Mouse (Mus musculus) limb, embryonic 14.5 days (tissue): ENCODE measurements at regions not wholly inside any gene's neighbourhood (a gene's known extent, or its start where the extent isn't known, plus 50 kb on each side); places are given as distances from the start of the nearest gene placed in this dataset.

Experiments
- ATAC-seq: fragments of 200-750 bp; cut with Nextera tagmentation; 2 replicates; pipeline ENCODE4 v1.8.0; 2017; ENCODE audit warnings: low read depth, moderate number of reproducible peaks, moderate TSS enrichment; ENCODE audit not compliant: low FRiP score
- DNase-seq: peaks from one replicate; pipeline ENCODE4 v3.0.0-alpha.2; 2015; ENCODE audit warnings: low spot score
- H3K27ac ChIP-seq: fragments of 300-500 bp; sonication (generic); replicated peaks from 2 replicates; pipeline ENCODE4 v1.5.1; 2014; ENCODE audit warnings: low read depth, mild to moderate bottlenecking, low read length, moderate library complexity, mixed read lengths
- H3K27me3 ChIP-seq: fragments of 300-500 bp; sonication (generic); 2 replicates; pipeline ENCODE4 v1.6.1; 2014; ENCODE audit warnings: low read length, mixed read lengths; ENCODE audit not compliant: control insufficient read depth, insufficient read depth
- H3K36me3 ChIP-seq: fragments of 300-500 bp; sonication (generic); 2 replicates; pipeline ENCODE4 v1.6.1; 2014; ENCODE audit warnings: mild to moderate bottlenecking, low read length, moderate library complexity, mixed read lengths; ENCODE audit not compliant: control insufficient read depth, insufficient read depth
- H3K4me1 ChIP-seq: fragments of 300-500 bp; sonication (generic); 2 replicates; pipeline ENCODE4 v1.6.1; 2014; ENCODE audit warnings: antibody characterized with exemption, low read length, mixed read lengths; ENCODE audit not compliant: control insufficient read depth, insufficient read depth
- H3K4me2 ChIP-seq: fragments of 300-500 bp; sonication (generic); replicated peaks from 2 replicates; pipeline ENCODE4 v1.6.1; 2014; ENCODE audit warnings: low read depth, mild to moderate bottlenecking, low read length, moderate library complexity; ENCODE audit not compliant: severe bottlenecking
- H3K4me3 ChIP-seq: fragments of 300-500 bp; sonication (generic); replicated peaks from 2 replicates; pipeline ENCODE4 v1.5.1; 2014; ENCODE audit warnings: low read length
- H3K9ac ChIP-seq: fragments of 300-500 bp; sonication (generic); 2 replicates; pipeline ENCODE4 v1.6.1; 2014; ENCODE audit warnings: mild to moderate bottlenecking, low read depth, low read length, moderate library complexity; ENCODE audit not compliant: severe bottlenecking
- H3K9me3 ChIP-seq: fragments of 300-500 bp; sonication (generic); 2 replicates; pipeline ENCODE4 v1.6.1; 2016; ENCODE audit warnings: low read length; ENCODE audit not compliant: control insufficient read depth
- POLR2A ChIP-seq: fragments of 200-500 bp; IDR thresholded peaks from 2 replicates; pipeline ENCODE4 v1.8.0; 2012; ENCODE audit warnings: inconsistent platforms, mild to moderate bottlenecking, moderate library complexity, borderline replicate concordance; ENCODE audit not compliant: insufficient read depth, insufficient read length; ENCODE audit errors: extremely low read depth
- WGBS: fragments of 180-500 bp; shearing (Covaris S2); extraction: QIAGEN DNeasy Blood & Tissue Kit; methylation state at CpG from one replicate; pipeline ENCODE4 v1.1.7; 2014; 5-methylcytosine and 5-hydroxymethylcytosine counted together

GRCm38 (mm10) chr2:18607088-18607487, 65.1 kb upstream of the Commd3 start:
- no peak for ATAC-seq
- H3K36me3 ChIP-seq: no peaks in the 10 kb centered on the region
- peak overlapping the region; percentile 64; the same call in 1 of the 2 replicates for H3K4me2 ChIP-seq
- peaks cover 19% of the 10 kb centered on the region for H3K4me1 ChIP-seq
- no peak for DNase-seq
- WGBS: 7% methylated on average over 6 of the region's 6 CpGs
- H3K9me3 ChIP-seq: no peaks in the 10 kb centered on the region
- peaks cover 54% of the 10 kb centered on the region for H3K27me3 ChIP-seq
- no peak overlapping the region for H3K4me3 ChIP-seq
- TF ChIP-seq POLR2A: no peak
- no peak overlapping the region for H3K27ac ChIP-seq
- H3K9ac ChIP-seq: no peak overlapping the region

DNA sequence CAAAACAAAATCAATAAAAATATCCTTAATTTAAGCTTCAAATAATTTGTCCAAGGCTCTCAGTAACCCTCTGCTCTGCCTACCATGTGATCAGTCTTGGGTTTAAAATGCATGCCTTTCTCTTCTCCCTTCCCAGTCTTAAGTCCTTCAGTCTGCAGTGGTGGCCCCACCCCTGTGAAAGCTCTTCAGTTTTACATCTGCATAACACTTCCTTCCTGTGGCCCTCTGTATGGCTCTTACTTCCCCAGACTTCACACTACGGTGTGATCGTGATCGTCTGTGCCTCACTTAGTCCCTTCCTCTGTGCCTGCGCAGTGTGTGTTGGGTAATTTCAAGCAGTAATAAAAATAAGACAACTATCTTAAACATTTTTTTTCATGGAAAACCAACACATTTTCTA, 80.0 kb upstream of the Commd3 start:
- no peaks in the 10 kb centered on the region for H3K36me3 ChIP-seq
- TF ChIP-seq POLR2A: no peak
- H3K27me3 ChIP-seq: no peaks in the 10 kb centered on the region
- 51% methylated on average over 4 of the region's 4 CpGs for whole genome bisulfite sequencing
- H3K27ac ChIP-seq: no peak overlapping the region
- no peaks in the 10 kb centered on the region for H3K4me1 ChIP-seq
- no peak overlapping the region for H3K9ac ChIP-seq
- no peak overlapping the region for H3K4me3 ChIP-seq
- no peak for DNase-seq
- no peak for ATAC-seq
- H3K4me2 ChIP-seq: no peak overlapping the region
- no peaks in the 10 kb centered on the region for H3K9me3 ChIP-seq

GRCm38 (mm10) chr2:18588232-18588631, 84.0 kb upstream of the Commd3 start:
- H3K4me3 ChIP-seq: peak overlapping the region; percentile 59
- no peaks in the 10 kb centered on the region for H3K36me3 ChIP-seq
- DNase-seq (no peak), ATAC-seq (no peak)
- H3K9ac ChIP-seq: peak overlapping the region; percentile 68
- H3K4me2 ChIP-seq: peak overlapping the region; percentile 61
- no peak overlapping the region for H3K27ac ChIP-seq
- TF ChIP-seq POLR2A: no peak
- WGBS: 3% methylated on average over 4 of the region's 4 CpGs
- H3K9me3 ChIP-seq: no peaks in the 10 kb centered on the region
- H3K4me1 ChIP-seq: no peaks in the 10 kb centered on the region
- H3K27me3 ChIP-seq: no peaks in the 10 kb centered on the region

GRCm38 (mm10) chr2:18587746-18588231, 84.4 kb upstream of the Commd3 start:
- Histone ChIP-seq H3K4me3 (peak overlapping the region; percentile 59), H3K36me3 (no peaks in the 10 kb centered on the region), H3K27ac (peak overlapping the region; percentile 74; the same call in 1 of the 2 replicates), H3K4me1 (no peaks in the 10 kb centered on the region), H3K9me3 (no peaks in the 10 kb centered on the region), H3K4me2 (peak overlapping the region; percentile 61), H3K9ac (peak overlapping the region; percentile 68), H3K27me3 (no peaks in the 10 kb centered on the region)
- DNase-seq (peak; percentile 36), ATAC-seq (no peak)
- no peak for TF ChIP-seq POLR2A
- WGBS: under 1% methylated on average over 16 of the region's 16 CpGs

DNA sequence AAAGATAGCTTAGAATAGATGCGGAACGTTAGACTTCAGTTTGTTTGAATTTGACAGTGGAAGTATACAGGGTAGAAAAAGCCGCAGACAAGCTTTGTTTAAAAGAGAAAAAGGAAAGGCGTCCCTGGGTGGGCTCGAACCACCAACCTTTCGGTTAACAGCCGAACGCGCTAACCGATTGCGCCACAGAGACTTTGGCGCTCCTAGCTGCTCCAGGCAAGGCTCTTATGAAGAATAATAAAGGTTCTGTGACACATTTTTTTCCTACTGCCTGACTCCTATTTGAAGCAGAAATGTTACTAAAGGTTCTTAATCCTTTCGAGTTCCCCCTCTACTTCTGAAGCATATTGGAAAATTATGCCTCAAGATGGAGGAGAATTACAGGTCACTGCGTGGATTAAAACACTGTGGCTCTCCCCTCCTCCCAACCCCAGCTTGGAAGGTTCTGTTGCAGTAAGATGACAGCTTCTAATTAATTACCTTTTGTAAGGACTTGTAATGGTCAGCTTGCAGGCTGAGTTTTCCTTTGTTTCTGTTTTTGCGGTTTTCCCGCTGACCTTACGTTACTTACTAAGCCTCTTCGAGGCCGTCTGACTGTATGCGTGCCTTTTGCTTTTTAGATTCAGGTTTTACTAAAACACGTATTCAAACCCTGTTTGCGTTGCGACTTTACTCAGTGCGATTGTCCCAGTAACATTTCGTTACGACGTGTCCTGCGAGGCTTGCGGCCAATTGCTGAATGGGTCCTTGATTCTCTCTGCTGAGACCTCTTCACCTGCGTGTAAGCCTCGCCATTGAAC, 85.1 kb upstream of the Commd3 start:
- H3K4me2 ChIP-seq: peak overlapping the region; percentile 61
- peak overlapping the region; percentile 74 for H3K27ac ChIP-seq
- DNase-seq: peak; percentile 92
- H3K36me3 ChIP-seq: no peaks in the 10 kb centered on the region
- WGBS: under 1% methylated on average over 31 of the region's 31 CpGs
- H3K9me3 ChIP-seq: no peaks in the 10 kb centered on the region
- peak overlapping the region; percentile 68 for H3K9ac ChIP-seq
- ATAC-seq: peak; percentile 90
- no peak for TF ChIP-seq POLR2A
- H3K4me1 ChIP-seq: no peaks in the 10 kb centered on the region
- H3K27me3 ChIP-seq: no peaks in the 10 kb centered on the region
- peak overlapping the region; percentile 59 for H3K4me3 ChIP-seq
